Mouse (Mus musculus) adrenal gland, adult 2 months (tissue): ENCODE results near the gene Prox2. TPM values are rescaled to one million over a fixed set of nuclear protein-coding genes. Genes with fewer than 3 reads are reported as not detected.

ENCODE experiments used
- DNase-seq: peaks from one replicate; pipeline ENCODE4 v3.0.0; 2021
- polyA plus RNA-seq: library from polyadenylated mRNA; depleted of rRNA; stranded (reverse); fragments of >200 nt; gene quantifications from 2 replicates; pipeline ENCODE4 v1.2.3, GENCODE M21; 2012
- total RNA-seq, 2 experiments: library from RNA; stranded (reverse); gene quantifications; 2 replicates each; pipeline ENCODE4 v1.2.3; 2021

Gene Prox2
- total and polyA plus RNA-seq, 3 experiments = 2.6 to 5.3 (median 3.2) TPM

- DNase-seq = no peak
These were observed 20.8 kb upstream of the Prox2 start for GRCm38 (mm10) chr12:85131361-85131760.

- DNase-seq = no peak
These were observed 18.9 kb upstream of the Prox2 start for GRCm38 (mm10) chr12:85129426-85129978.

GRCm38 (mm10) chr12:85126986-85127603 lies 16.5 kb upstream of the Prox2 start:
- no peak for DNase-seq

- no peak for DNase-seq
These were observed 14.2 kb upstream of the Prox2 start for GRCm38 (mm10) chr12:85124751-85125150.

- no peak for DNase-seq
These were observed 13.1 kb upstream of the Prox2 start for GRCm38 (mm10) chr12:85123645-85124044.

- no peak for DNase-seq
These were observed 12.6 kb upstream of the Prox2 start for GRCm38 (mm10) chr12:85123108-85123530.

- no peak for DNase-seq
These were observed 11.4 kb upstream of the Prox2 start for GRCm38 (mm10) chr12:85121806-85122459.

- no peak for DNase-seq
These were observed 5.1 kb upstream of the Prox2 start for GRCm38 (mm10) chr12:85115678-85116077.

GRCm38 (mm10) chr12:85113917-85114316 lies 3.4 kb upstream of the Prox2 start:
- no peak for DNase-seq

GRCm38 (mm10) chr12:85113337-85113736 lies 2.8 kb upstream of the Prox2 start:
- no peak for DNase-seq

GRCm38 (mm10) chr12:85112550-85113251 lies 2.1 kb upstream of the Prox2 start:
- no peak for DNase-seq

- DNase-seq = peak; percentile 18
These were observed 405 bp downstream of the Prox2 start for GRCm38 (mm10) chr12:85110011-85110697.

GRCm38 (mm10) chr12:85109426-85109825 lies 1.1 kb downstream of the Prox2 start:
- DNase-seq = no peak

- DNase-seq = no peak
These were observed 1.9 kb downstream of the Prox2 start for GRCm38 (mm10) chr12:85108643-85109042.

GRCm38 (mm10) chr12:85106292-85106691 lies 4.3 kb downstream of the Prox2 start:
- DNase-seq = no peak

- DNase-seq = no peak
These were observed 5.8 kb downstream of the Prox2 start for GRCm38 (mm10) chr12:85104789-85105188.

- DNase-seq = no peak
These were observed 7.5 kb downstream of the Prox2 start for GRCm38 (mm10) chr12:85103096-85103495.

GRCm38 (mm10) chr12:85101521-85102106 lies 8.9 kb downstream of the Prox2 start:
- no peak for DNase-seq

- DNase-seq = no peak
These were observed 9.6 kb downstream of the Prox2 start for GRCm38 (mm10) chr12:85101001-85101400.

- DNase-seq = no peak
These were observed 14.7 kb downstream of the Prox2 start for GRCm38 (mm10) chr12:85095859-85096258.

- no peak for DNase-seq
These were observed 15.4 kb downstream of the Prox2 start for GRCm38 (mm10) chr12:85095146-85095545.

GRCm38 (mm10) chr12:85094706-85095105 lies 15.9 kb downstream of the Prox2 start:
- no peak for DNase-seq
